Mouse (Mus musculus): ENCODE data around the gene Prss43. TPM values are rescaled to one million over a fixed set of nuclear protein-coding genes. Genes with fewer than 3 reads are reported as not detected.

Prss43 gene
- not detected in 2 replicates for total RNA-seq (2014; rRNA removed; ENCODE audit: low replicate concordance)
- polyA plus RNA-seq (2015; fragmentation: Nextera tagmentation; extraction: Ambion mirVana), result 0.04 TPM in 1 of 2 replicates, not detected in the other

DNA sequence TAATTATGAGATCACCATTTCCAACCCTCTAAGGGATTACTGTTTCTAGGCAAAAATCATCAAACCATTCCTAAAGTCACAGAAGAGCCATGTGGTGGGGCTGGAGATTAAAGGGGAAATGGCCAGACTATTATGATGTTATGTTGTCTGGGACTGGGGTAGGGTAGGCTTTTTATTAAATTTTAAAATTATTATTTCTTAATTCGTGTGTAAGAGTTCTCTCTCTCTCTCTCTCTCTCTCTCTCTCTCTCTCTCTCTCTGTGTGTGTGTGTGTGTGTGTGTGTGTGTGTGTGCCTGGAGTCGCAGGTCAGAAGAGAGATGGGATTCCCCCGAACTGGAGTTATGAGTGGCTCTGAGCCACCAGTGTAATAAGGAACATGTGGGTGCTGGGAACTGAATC is at the start of gene Prss43:
Gene Prss43, plus strand, starts transcription at position 301 of the 400 bp plus-strand sequence.
- no peaks in the 10 kb centered on the region for H3K4me1 ChIP-seq (ENCODE audit: control insufficient read depth, insufficient read depth)
- TF ChIP-seq EP300 (IDR thresholded peaks at IDR 0.05; ENCODE audit: low read depth) (no peak), CTCF (IDR thresholded peaks at IDR 0.05; ENCODE audit: low read depth) (no peak)
- no peak within 1 kb of the TSS for H3K9ac ChIP-seq (replicated peaks; ENCODE audit: low read depth, low read length)
- H3K36me3 ChIP-seq (replicated peaks; ENCODE audit: control insufficient read depth, insufficient read depth, low read length), result no peaks in the 10 kb centered on the region
- H3K4me3 ChIP-seq (ENCODE audit: low read depth, low read length), result no peak within 1 kb of the TSS
- peak within 1 kb of the TSS; percentile 21; the same call in 1 of the 2 replicates for H3K4me2 ChIP-seq (ENCODE audit: low read depth, low read length)
- 74% methylated on average over 3 of the region's 3 CpGs for WGBS
- peak within 1 kb of the TSS; percentile 25; the same call in 1 of the 2 replicates for H3K27ac ChIP-seq (ENCODE audit: low read depth)
- H3K27me3 ChIP-seq (ENCODE audit: control insufficient read depth, insufficient read depth, low read length), result no peaks in the 10 kb centered on the region
- H3K9me3 ChIP-seq (replicated peaks; ENCODE audit: control insufficient read depth, low read length), result no peaks in the 10 kb centered on the region
- peak; percentile 18 for DNase-seq (ENCODE audit: low spot score)
- no peak; the same call in 1 of the 2 replicates for ATAC-seq (ENCODE audit: insufficient read depth, low read depth)

GRCm38 (mm10) chr9:110778100-110778499 is 48.4 kb upstream of the Prss43 start:
- TF ChIP-seq EP300 (IDR thresholded peaks at IDR 0.05; ENCODE audit: low read depth) (no peak), CTCF (IDR thresholded peaks at IDR 0.05; ENCODE audit: low read depth) (no peak)
- Histone ChIP-seq H3K4me1 (ENCODE audit: control insufficient read depth, insufficient read depth) (peaks cover 13% of the 10 kb centered on the region; the same call in 1 of the 2 replicates), H3K27me3 (ENCODE audit: control insufficient read depth, insufficient read depth, low read length) (0 out of 2 replicates have a peak, but pooled peaks cover 3% of the 10 kb centered on the region), H3K4me3 (ENCODE audit: low read depth, low read length) (no peak overlapping the region), H3K4me2 (ENCODE audit: low read depth, low read length) (no peak overlapping the region), H3K9ac (replicated peaks; ENCODE audit: low read depth, low read length) (no peak overlapping the region), H3K27ac (ENCODE audit: low read depth) (no peak overlapping the region), H3K36me3 (replicated peaks; ENCODE audit: control insufficient read depth, insufficient read depth, low read length) (no peaks in the 10 kb centered on the region), H3K9me3 (replicated peaks; ENCODE audit: control insufficient read depth, low read length) (no peaks in the 10 kb centered on the region)
- no peak for DNase-seq (ENCODE audit: low spot score)
- no peak for ATAC-seq (ENCODE audit: insufficient read depth, low read depth)
- WGBS, result 85% methylated on average over 1 of the region's 1 CpGs

GRCm38 (mm10) chr9:110778559-110778958 is 47.9 kb upstream of the Prss43 start:
- ATAC-seq (ENCODE audit: insufficient read depth, low read depth) (no peak), DNase-seq (ENCODE audit: low spot score) (no peak)
- H3K9ac ChIP-seq (replicated peaks; ENCODE audit: low read depth, low read length), result no peak overlapping the region
- H3K4me2 ChIP-seq (ENCODE audit: low read depth, low read length), result no peak overlapping the region
- no peak overlapping the region for H3K27ac ChIP-seq (ENCODE audit: low read depth)
- 79% methylated on average over 7 of the region's 7 CpGs for WGBS
- TF ChIP-seq CTCF (IDR thresholded peaks at IDR 0.05; ENCODE audit: low read depth) (no peak), EP300 (IDR thresholded peaks at IDR 0.05; ENCODE audit: low read depth) (no peak)
- H3K4me3 ChIP-seq (ENCODE audit: low read depth, low read length), result no peak overlapping the region
- no peaks in the 10 kb centered on the region for H3K36me3 ChIP-seq (replicated peaks; ENCODE audit: control insufficient read depth, insufficient read depth, low read length)
- H3K4me1 ChIP-seq (ENCODE audit: control insufficient read depth, insufficient read depth), result peaks cover 13% of the 10 kb centered on the region; the same call in 1 of the 2 replicates
- 0 out of 2 replicates have a peak, but pooled peaks cover 3% of the 10 kb centered on the region for H3K27me3 ChIP-seq (ENCODE audit: control insufficient read depth, insufficient read depth, low read length)
- H3K9me3 ChIP-seq (replicated peaks; ENCODE audit: control insufficient read depth, low read length), result no peaks in the 10 kb centered on the region

DNA sequence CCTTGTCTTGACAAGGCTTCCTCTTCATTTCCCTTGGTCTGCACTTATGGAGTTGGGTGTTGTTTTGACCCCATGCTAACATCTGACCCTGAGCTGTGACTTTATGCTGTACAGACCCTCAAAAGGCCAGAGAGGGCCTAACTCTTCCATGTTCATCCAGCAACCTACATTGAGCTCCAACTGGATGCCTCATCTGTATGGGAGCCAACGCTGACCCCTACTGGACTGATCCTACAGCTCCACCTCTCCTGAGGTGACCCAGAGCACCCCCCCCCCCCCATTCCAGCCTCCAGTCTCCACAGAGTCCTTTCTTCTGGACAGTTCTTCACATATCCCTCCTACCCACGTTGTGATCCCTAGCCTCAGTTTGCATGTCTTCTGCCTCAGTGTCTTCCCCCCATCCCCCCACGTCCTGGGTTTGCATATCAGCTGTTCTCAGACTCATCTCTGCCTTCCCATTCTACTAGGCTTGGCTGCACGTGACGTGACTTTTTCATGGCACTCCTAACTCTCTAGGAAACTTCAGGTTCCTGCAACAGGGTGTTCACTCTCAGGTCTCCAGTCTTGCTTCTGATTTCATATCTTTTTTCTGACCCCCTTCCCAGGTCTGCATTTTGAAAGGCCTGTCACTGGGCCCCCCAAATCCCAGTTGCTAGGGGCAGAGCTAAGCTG is 47.1 kb upstream of the Prss43 start:
- 61% methylated on average over 5 of the region's 5 CpGs for whole genome bisulfite sequencing
- no peak for DNase-seq (ENCODE audit: low spot score)

GRCm38 (mm10) chr9:110781256-110781721 is 45.2 kb upstream of the Prss43 start:
- WGBS, result under 1% methylated on average over 42 of the region's 43 CpGs
- peak overlapping the region; percentile 79 for H3K4me2 ChIP-seq (ENCODE audit: low read depth, low read length)
- TF ChIP-seq CTCF (IDR thresholded peaks at IDR 0.05; ENCODE audit: low read depth) (peak; percentile 79), EP300 (IDR thresholded peaks at IDR 0.05; ENCODE audit: low read depth) (no peak)
- DNase-seq (ENCODE audit: low spot score) (peak; percentile 82), ATAC-seq (ENCODE audit: insufficient read depth, low read depth) (peak; percentile 92)
- H3K4me3 ChIP-seq (ENCODE audit: low read depth, low read length), result peak overlapping the region; percentile 48
- peak overlapping the region; percentile 67 for H3K27ac ChIP-seq (ENCODE audit: low read depth)
- H3K27me3 ChIP-seq (ENCODE audit: control insufficient read depth, insufficient read depth, low read length), result 0 out of 2 replicates have a peak, but pooled peaks cover 3% of the 10 kb centered on the region
- peak overlapping the region; percentile 34 for H3K9ac ChIP-seq (replicated peaks; ENCODE audit: low read depth, low read length)
- no peaks in the 10 kb centered on the region for H3K9me3 ChIP-seq (replicated peaks; ENCODE audit: control insufficient read depth, low read length)
- no peaks in the 10 kb centered on the region for H3K36me3 ChIP-seq (replicated peaks; ENCODE audit: control insufficient read depth, insufficient read depth, low read length)
- H3K4me1 ChIP-seq (ENCODE audit: control insufficient read depth, insufficient read depth), result peaks cover 5% of the 10 kb centered on the region; the same call in 1 of the 2 replicates

More for the DNA sequence above, 47.1 kb upstream of the Prss43 start:
- no peaks in the 10 kb centered on the region for H3K36me3 ChIP-seq (replicated peaks; ENCODE audit: control insufficient read depth, insufficient read depth, low read length)
- 0 out of 2 replicates have a peak, but pooled peaks cover 3% of the 10 kb centered on the region for H3K27me3 ChIP-seq (ENCODE audit: control insufficient read depth, insufficient read depth, low read length)
- H3K4me3 ChIP-seq (ENCODE audit: low read depth, low read length), result no peak overlapping the region
- H3K9ac ChIP-seq (replicated peaks; ENCODE audit: low read depth, low read length), result no peak overlapping the region
- ATAC-seq (ENCODE audit: insufficient read depth, low read depth), result no peak
- H3K27ac ChIP-seq (ENCODE audit: low read depth), result no peak overlapping the region
- no peaks in the 10 kb centered on the region for H3K9me3 ChIP-seq (replicated peaks; ENCODE audit: control insufficient read depth, low read length)
- H3K4me1 ChIP-seq (ENCODE audit: control insufficient read depth, insufficient read depth), result peaks cover 13% of the 10 kb centered on the region; the same call in 1 of the 2 replicates
- TF ChIP-seq CTCF (IDR thresholded peaks at IDR 0.05; ENCODE audit: low read depth) (peak; percentile 37), EP300 (IDR thresholded peaks at IDR 0.05; ENCODE audit: low read depth) (no peak)
- H3K4me2 ChIP-seq (ENCODE audit: low read depth, low read length), result no peak overlapping the region

All from heart, postnatal 0 days (tissue).